Mouse (Mus musculus) layer of hippocampus, adult 8-10 months (tissue): ENCODE data around the gene Ewsr1. TPM values are rescaled to one million over a fixed set of nuclear protein-coding genes. Genes with fewer than 3 reads are reported as not detected.

ENCODE experiments used
- DNase-seq, 2 experiments: peaks; one replicate each; pipeline ENCODE4 v3.0.0; 2022; ENCODE audit warnings: low spot score in 2 of 2
- total RNA-seq, 4 experiments: library from RNA; stranded (reverse); gene quantifications; 2 replicates each; pipeline ENCODE4 v1.2.4; 2022

The Ewsr1 gene
- total RNA-seq, 4 experiments from 2014 or later, result 333 to 412 (median 383) TPM

GRCm38 (mm10) chr11:5059230-5059629, 39.8 kb downstream of the Ewsr1 start:
- DNase-seq, result no peak

DNA sequence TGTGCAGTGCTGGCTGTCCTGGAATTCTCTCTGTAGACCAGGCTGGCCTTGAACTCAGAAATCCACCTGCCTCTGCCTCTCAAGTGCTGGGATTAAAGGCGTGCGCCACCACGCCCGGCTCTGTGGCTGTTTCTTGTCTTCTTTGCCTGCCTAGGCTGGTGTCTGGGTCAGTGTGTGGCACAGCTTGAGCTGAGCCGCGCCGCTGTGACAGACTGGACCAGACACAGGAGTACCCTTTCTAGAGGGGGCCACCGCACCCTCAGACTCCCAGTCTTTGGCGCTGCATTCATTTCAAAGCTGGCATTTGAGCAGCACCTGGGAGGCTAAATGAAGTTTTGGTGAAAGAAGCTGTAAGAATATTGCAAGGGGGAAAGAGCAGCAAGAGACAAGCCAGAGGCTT, 40.3 kb downstream of the Ewsr1 start:
- no peak for DNase-seq

DNA sequence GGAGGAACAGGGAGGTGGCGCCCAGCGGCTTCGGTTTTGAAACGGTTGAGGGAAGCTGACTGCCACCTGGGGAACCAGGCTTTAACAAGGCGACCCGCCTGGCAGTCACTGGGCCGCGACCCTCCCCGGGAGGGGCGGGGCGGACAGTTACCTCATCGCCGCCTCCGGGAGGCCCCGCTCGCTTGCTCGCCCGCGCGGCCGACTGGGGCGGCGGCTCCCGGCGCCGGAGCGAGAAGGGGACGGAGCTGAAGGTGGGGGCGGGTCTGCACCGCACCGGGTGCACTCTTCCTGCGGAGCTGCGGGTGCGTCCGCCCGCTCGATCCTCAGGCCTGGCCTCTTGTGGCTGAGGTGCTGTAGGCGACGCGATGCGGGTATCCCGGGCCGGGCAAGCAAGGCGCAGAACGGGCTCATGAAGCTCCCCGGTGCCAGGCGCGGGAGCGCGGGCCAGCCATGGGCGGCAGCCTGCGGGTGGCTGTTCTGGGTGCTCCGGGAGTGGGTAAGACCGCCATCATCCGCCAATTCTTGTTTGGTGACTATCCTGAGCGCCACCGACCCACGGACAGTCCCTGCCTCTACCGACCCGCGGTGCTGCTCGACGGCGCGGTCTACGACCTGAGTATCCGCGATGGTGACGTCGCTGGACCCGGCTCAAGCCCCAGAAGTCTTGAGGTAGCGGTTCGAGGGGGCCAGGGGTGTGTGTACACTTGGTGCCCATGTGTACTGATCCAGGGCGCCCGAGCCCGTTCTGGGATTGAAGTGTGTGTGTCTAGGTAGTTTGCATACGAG, 41.0 kb downstream of the Ewsr1 start, which contains the start of gene Rasl10a:
TSS of gene Rasl10a (plus strand) at position 273 of the 786 bp plus-strand sequence.
- peak in 1 of 2 experiments; percentile 41 for DNase-seq

- DNase-seq, result no peak
Measured at GRCm38 (mm10) chr11:5057541-5057855, 41.6 kb downstream of the Ewsr1 start.

- no peak for DNase-seq
Measured at GRCm38 (mm10) chr11:5057064-5057463, 42.0 kb downstream of the Ewsr1 start.

- no peak for DNase-seq
Measured at GRCm38 (mm10) chr11:5055945-5056938, 42.8 kb downstream of the Ewsr1 start.

DNA sequence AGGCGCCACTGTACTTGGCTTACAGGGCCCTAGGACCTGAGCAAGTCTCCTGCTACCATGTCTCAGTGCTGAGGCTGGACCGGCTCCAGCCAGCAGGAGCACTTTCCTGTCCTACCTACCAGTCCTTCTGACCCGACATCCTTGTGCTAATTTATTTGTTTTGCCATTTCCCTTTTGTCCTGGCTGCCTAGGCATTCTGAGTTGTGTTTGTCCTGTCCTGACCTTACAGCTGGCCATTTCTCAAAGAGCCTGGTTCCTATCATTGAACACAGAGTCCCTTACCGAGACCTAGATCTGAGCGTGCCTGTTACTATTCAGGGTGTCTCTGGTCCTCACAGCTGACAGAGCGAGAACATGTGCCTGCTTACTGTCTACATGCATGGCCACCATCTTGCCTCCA, 44.2 kb downstream of the Ewsr1 start:
- DNase-seq, result no peak

- DNase-seq, result no peak
Measured at GRCm38 (mm10) chr11:5054151-5054550, 44.9 kb downstream of the Ewsr1 start.

- DNase-seq, result peak; percentile 69 to 78
Measured at GRCm38 (mm10) chr11:5052200-5052854, 46.7 kb downstream of the Ewsr1 start.

GRCm38 (mm10) chr11:5051629-5052028, 47.4 kb downstream of the Ewsr1 start:
- DNase-seq, result no peak

DNA sequence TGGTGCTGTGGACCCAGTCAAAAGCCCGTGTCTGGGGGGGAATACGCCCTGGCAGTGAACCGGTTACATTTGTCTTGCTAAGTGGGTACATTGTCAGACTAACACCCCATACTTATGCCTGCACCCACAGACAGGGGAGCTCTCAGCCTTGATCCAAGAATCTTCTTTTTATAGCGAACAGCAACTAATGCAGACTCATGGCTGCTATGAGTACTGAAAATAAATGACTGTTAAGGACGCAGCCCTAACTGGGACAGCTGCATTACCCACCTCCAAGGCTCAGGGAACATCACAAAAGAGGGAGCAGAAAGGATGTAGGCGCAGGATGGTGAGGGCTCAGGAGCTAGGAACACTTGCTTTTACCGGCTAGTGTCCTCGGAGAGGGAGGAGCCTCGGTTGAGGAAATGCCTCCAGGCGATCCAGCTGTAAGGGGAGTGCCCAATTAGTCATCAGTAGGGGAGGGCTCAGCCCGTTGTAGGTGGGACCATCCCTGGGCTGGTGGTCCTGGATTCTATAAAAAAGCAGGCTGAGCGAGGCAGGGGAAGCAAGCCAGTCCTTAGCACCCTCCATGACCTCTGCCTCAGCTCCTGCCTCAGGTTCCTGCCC, 52.6 kb downstream of the Ewsr1 start:
- DNase-seq, result no peak

DNA sequence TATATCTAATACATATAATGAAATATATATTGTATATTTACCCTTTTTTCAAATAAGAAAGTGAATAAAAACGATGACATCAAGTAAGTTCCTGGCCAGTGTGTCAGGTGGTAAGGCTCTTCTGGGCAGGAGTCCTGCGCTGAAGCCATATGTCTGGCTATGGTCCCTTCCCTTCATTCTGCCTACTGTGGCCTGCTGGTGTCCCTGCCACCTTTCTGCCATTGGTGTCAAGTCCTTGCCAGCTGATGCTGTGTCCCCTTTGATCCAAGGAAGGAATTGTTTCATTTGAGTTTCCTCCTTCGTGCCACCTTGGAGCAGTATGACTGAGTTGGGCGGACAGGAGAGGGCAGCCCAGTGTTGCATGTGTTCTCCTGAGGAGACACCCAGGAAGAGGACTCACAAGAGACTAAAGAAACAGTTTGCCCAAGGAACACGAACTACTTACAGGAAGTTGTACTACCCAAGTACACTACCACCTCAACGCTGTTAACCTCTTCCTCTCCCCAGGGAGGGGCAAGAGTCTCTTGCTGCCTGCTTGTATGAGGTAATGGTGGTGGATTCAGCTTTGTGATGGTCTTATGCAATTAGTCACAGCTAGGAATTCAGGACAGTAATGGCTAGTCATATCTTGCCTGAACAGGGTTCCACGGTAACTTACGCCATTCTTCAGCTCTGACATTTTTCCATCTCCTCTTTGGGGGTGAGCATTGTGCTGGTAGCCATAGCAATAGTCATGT, 56.3 kb downstream of the Ewsr1 start:
- no peak for DNase-seq

DNA sequence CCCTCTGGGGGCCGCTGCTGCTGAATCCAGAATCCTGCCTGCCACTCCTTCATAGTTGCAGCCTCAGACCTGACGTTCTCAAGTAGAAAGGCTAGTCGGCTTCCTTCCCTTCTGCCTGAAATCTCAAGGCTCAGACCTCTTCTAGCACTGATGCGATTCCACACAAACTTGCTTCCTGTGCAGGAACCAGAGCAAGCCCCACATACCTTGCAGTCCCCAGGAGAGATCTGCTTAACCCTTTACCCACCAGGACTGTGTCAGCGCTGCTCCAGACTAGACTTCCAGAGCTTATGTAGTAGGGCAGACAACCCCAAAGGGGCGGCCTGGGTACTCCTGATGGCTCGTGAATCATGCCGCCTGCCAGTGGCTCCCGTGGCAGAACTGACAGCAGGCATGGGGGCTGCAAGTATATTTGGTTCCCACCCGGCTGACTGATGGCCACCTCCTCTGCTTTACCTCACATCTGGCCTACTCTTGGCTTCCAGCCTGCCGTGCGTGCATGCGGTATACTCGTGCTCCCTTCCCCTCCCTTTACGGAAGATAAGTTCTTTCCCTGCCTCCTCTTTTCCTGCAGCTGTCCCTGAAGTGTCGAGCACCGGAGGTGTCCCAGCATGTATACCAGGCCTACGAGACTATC, 57.8 kb downstream of the Ewsr1 start:
- DNase-seq, result peak; percentile 75 to 77

- no peak for DNase-seq
Measured at GRCm38 (mm10) chr11:5040585-5040984, 58.5 kb downstream of the Ewsr1 start.

DNA sequence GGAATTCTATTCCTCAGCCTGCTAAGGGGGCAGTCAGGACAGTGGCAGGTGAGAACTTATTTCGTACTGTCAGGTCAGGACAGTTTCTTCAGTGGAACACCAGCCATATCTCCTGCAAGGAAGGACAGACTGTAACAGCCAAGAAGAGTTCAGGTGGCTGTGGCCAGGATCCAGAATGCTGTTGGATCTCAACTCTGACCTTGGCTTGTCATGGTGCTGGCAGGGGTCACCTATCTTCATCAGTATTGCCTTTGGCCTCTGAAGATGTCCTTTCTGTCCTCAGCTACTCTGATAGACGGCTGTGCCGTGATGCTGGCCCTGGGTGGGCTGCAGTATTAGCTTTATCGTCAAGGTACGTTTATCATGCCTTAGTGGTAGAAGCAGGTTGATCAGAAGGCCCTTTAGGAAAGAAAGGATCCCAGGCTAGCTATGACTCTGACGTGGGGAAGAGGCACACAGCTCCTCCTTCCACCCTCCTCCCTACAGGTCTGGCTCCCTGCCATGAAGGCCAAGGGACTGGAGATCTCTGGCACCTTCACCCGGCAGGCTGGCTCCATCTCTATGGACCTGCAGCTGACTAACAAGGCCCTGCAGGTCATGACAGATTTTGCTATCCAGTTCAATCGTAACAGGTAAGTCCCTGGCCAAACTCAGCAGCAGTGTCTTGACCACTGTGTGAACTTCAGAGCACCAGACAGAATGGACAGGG, 61.8 kb downstream of the Ewsr1 start:
- DNase-seq, result no peak

- DNase-seq, result peak; percentile 81 to 83
Measured at GRCm38 (mm10) chr11:5035421-5035820, 63.6 kb downstream of the Ewsr1 start.

DNA sequence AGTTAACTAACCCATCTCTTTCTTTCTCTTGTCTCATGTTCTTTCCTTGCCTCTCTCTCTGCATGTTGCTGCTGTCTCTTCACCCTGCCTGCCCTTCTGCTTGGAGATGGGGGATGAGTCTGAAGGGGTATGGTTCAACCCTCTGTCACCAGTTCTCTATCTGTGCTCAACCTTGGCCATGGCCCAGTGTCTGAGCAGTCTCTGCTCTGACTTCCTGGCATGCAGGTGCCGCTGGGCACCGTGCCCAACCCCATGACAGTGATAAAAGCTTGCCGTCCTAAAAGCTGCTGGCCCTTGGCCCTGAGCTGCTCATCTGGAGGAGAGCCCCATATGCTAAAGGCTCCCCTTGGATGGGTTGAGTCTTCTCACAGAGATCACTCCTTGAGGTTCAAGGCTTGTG, 65.9 kb downstream of the Ewsr1 start:
- no peak for DNase-seq

DNA sequence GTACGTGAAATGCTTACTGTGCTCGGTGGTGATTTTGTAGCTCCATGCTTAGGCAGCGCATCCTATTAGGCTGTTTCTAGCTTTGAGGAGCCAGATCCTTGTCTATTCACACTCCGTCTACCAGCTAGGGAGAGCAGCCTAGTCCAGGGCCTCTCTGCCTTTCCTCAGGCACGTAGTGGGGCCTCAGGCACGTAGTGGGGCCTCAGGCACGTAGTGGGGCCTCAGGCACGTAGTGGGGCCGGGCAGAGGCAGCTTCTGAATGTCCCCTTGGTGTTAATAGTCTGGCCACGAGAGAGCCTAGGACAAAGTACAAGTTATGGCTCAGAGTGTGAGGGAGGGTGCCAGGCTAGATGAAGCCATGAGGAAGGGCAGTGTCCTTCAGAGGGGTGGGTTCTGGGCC, 66.4 kb downstream of the Ewsr1 start:
- DNase-seq, result no peak

DNA sequence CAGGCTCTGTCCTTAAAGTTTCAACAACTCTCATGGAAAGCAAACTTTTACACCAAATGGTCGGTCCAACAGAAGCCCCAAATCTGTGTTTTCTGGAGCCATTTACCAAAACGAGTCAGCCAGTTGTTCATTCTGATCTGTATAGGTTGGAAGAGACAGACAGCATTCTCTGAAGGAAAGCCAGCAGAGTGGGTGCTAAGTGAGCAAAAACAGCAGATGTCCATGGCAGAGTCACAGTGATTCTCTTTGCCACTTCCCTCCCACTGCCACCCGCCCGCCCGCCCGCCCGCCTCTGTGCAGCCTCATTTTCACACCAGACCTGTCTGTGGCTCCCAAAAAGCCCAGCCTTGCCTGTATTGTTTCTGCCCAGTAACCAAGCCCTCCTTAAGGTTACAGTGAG, 70.8 kb downstream of the Ewsr1 start:
- peak; percentile 69 to 72 for DNase-seq

DNA sequence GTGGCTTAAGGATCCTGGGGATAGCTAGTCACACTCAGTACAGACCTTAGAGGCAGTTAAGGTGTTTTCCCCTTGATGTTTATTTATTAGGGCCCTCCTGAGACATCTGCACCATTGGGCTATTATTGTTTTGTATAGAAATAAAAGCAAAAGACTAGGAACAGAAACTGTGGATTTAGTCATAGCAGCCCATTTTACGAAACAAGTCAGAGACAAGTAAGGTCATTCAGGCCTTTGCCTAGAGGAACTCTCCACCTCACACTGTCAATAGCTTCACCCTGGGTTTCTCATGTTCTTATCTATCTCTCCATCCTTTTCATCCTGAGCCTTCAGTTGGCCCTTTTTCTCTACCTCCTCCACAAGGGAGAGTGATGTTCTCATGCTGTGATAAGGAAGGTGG, 74.0 kb downstream of the Ewsr1 start:
- DNase-seq, result no peak
